Mouse (Mus musculus) liver, embryonic 14.5 days (tissue): ENCODE results near the gene Asb8.

Experiments
- CTCF ChIP-seq: IDR thresholded peaks from 2 replicates; pipeline ENCODE4 v1.5.1; 2016; ENCODE audit warnings: antibody characterized with exemption, low read depth, control low read depth
- EP300 ChIP-seq: IDR thresholded peaks from 2 replicates; pipeline ENCODE4 v1.6.1; 2016; ENCODE audit warnings: antibody characterized with exemption, low read depth

- TF ChIP-seq CTCF = no peak
- no peak for TF ChIP-seq EP300
These were observed 15.2 kb upstream of the Asb8 start for GRCm38 (mm10) chr15:98180567-98181131.
